Comparison of ENCODE assay signal across 8 mouse cellular contexts in the genomic region with DNA sequence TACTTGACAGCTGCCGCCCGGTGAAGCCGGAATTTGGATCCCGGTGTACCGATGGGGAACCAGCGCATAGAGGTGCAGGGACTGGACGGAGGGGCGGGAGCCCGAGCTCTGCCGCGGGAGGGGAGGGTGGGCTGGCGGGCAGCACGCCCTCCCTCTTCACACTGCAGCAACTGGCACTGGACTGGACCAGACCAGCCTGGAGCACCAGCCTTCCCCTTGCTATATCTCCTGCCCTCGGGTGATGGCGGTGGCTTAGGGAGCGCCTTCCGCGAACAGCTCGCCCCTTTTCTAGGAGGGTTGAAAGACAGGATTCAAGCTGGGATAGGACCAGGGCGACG. TPM values are rescaled to one million over a fixed set of nuclear protein-coding genes. Genes with fewer than 3 reads are reported as not detected.
DNase-seq lines count a peak whose midpoint lies in the region; ATAC-seq and TF ChIP-seq lines count a peak whose summit lies in the region.

No protein-coding gene starts in this region.

- H3K4me2 ChIP-seq in neural tube, embryonic 11.5 days (ENCODE audit: low read depth): peak overlapping the region; percentile 92
- H3K4me2 ChIP-seq in limb, embryonic 14.5 days (replicated peaks; ENCODE audit: low read depth, low read length, severe bottlenecking): peak overlapping the region; percentile 94
- H3K4me2 ChIP-seq in midbrain, postnatal 0 days (ENCODE audit: low read depth, low read length, poor library complexity, severe bottlenecking): peak overlapping the region; percentile 91

- no peaks in the 10 kb centered on the region for H3K4me1 ChIP-seq in neural tube, embryonic 11.5 days (ENCODE audit: control insufficient read depth, insufficient read depth, low read length)
- H3K4me1 ChIP-seq in limb, embryonic 14.5 days (ENCODE audit: control insufficient read depth, insufficient read depth, low read length): peaks cover 7% of the 10 kb centered on the region
- H3K4me1 ChIP-seq in midbrain, postnatal 0 days (ENCODE audit: insufficient read depth, low read length): no peaks in the 10 kb centered on the region

- no peaks in the 10 kb centered on the region for H3K9me3 ChIP-seq in neural tube, embryonic 11.5 days (ENCODE audit: control insufficient read depth, low read length)
- H3K9me3 ChIP-seq in limb, embryonic 14.5 days (ENCODE audit: control insufficient read depth, low read length): no peaks in the 10 kb centered on the region
- no peaks in the 10 kb centered on the region for H3K9me3 ChIP-seq in midbrain, postnatal 0 days (ENCODE audit: low read length)

- DNase-seq in neural tube, embryonic 11.5 days (ENCODE audit: low spot score): no peak
- DNase-seq in neural tube, embryonic 10.5 days (ENCODE audit: extremely low spot score, low spot score): no peak
- peak; percentile 21 for DNase-seq in c-Kit-positive CD71-positive TER-119-negative erythroid progenitor cells, embryonic 14.5 days (ENCODE audit: low read depth)
- DNase-seq in forelimb bud, embryonic 11.5 days (ENCODE audit: low read depth, low spot score): peak; percentile 19
- DNase-seq in limb, embryonic 14.5 days (ENCODE audit: low spot score): peak; percentile 25
- DNase-seq in midbrain, postnatal 0 days (ENCODE audit: low spot score): peak; percentile 61
- no peak for DNase-seq in adipocyte (ENCODE audit: low spot score)
- DNase-seq in Muller cell, postnatal 12 days (ENCODE audit: inconsistent ontology term): no peak

- no peak overlapping the region for H3K27ac ChIP-seq in neural tube, embryonic 11.5 days (ENCODE audit: low read depth, low read length)
- H3K27ac ChIP-seq in limb, embryonic 14.5 days (replicated peaks; ENCODE audit: low read depth, low read length): no peak overlapping the region
- H3K27ac ChIP-seq in midbrain, postnatal 0 days (ENCODE audit: low read depth, low read length): peak overlapping the region; percentile 64

- H3K4me3 ChIP-seq in neural tube, embryonic 11.5 days (ENCODE audit: low read depth, low read length): peak overlapping the region; percentile 68
- H3K4me3 ChIP-seq in limb, embryonic 14.5 days (replicated peaks; ENCODE audit: low read length): peak overlapping the region; percentile 72
- peak overlapping the region; percentile 82 for H3K4me3 ChIP-seq in midbrain, postnatal 0 days (ENCODE audit: low read depth, low read length)

- peaks cover 14% of the 10 kb centered on the region; the same call in 1 of the 2 replicates for H3K27me3 ChIP-seq in neural tube, embryonic 11.5 days (ENCODE audit: control insufficient read depth, insufficient read depth, low read length)
- no peaks in the 10 kb centered on the region for H3K27me3 ChIP-seq in limb, embryonic 14.5 days (ENCODE audit: control insufficient read depth, insufficient read depth, low read length)
- peaks cover 5% of the 10 kb centered on the region for H3K27me3 ChIP-seq in midbrain, postnatal 0 days (ENCODE audit: insufficient read depth, low read length)

- no peak for TF ChIP-seq POLR2A in limb, embryonic 14.5 days (IDR thresholded peaks at IDR 0.05; ENCODE audit: borderline replicate concordance, extremely low read depth, insufficient read depth, insufficient read length)

- TF ChIP-seq CTCF in midbrain, postnatal 0 days (IDR thresholded peaks at IDR 0.05): no peak; the same call in 1 of the 2 replicates

- under 1% methylated on average over 21 of the region's 21 CpGs for WGBS in neural tube, embryonic 11.5 days
- WGBS in limb, embryonic 14.5 days: 4% methylated on average over 21 of the region's 21 CpGs
- under 1% methylated on average over 21 of the region's 21 CpGs for WGBS in midbrain, postnatal 0 days

- peak; percentile 58 for ATAC-seq in neural tube, embryonic 11.5 days (ENCODE audit: insufficient read depth, low FRiP score, low TSS enrichment)
- ATAC-seq in limb, embryonic 14.5 days (ENCODE audit: low FRiP score, low read depth): peak; percentile 47
- ATAC-seq in midbrain, postnatal 0 days (ENCODE audit: low FRiP score): peak; percentile 85

- peak overlapping the region; percentile 47 for H3K9ac ChIP-seq in neural tube, embryonic 11.5 days (ENCODE audit: low read length)
- H3K9ac ChIP-seq in limb, embryonic 14.5 days (ENCODE audit: low read depth, low read length, severe bottlenecking): peak overlapping the region; percentile 63
- H3K9ac ChIP-seq in midbrain, postnatal 0 days (replicated peaks; ENCODE audit: low read length, poor library complexity, severe bottlenecking): peak overlapping the region; percentile 65

- H3K36me3 ChIP-seq in neural tube, embryonic 11.5 days (ENCODE audit: control insufficient read depth, insufficient read depth, low read length): no peaks in the 10 kb centered on the region
- 0 out of 2 replicates have a peak, but pooled peaks cover under 1% of the 10 kb centered on the region for H3K36me3 ChIP-seq in limb, embryonic 14.5 days (ENCODE audit: control insufficient read depth, insufficient read depth, low read length)
- H3K36me3 ChIP-seq in midbrain, postnatal 0 days (ENCODE audit: insufficient read depth, low read length): no peaks in the 10 kb centered on the region

RNA-seq across cellular contexts. Expression of gene Strip2, which starts 0.5 kb away (rescaled TPM):
- polyA plus RNA-seq in neural tube, embryonic 11.5 days (2014; fragmentation: Nextera tagmentation; extraction: Ambion mirVana): 0.64 and 0.81 TPM in 2 replicates
- polyA plus RNA-seq in limb, embryonic 14.5 days (2012; rRNA removed): 3.3 and 3.5 TPM in 2 replicates
- polyA plus RNA-seq in limb, embryonic 14.5 days (2014; fragmentation: Nextera tagmentation; extraction: Ambion mirVana): 2.5 and 2.6 TPM in 2 replicates
- 12.5 and 13.3 TPM in 2 replicates for total RNA-seq in midbrain, postnatal 0 days (2014; rRNA removed)
- polyA plus RNA-seq in midbrain, postnatal 0 days (2015; fragmentation: Nextera tagmentation; extraction: Ambion mirVana): 5.2 and 5.8 TPM in 2 replicates

Comparison
In these comparisons a context has a peak if more than half of its experiments do, and no peak if none do; other contexts are left out.
1. DNase-seq: peak in c-Kit-positive CD71-positive TER-119-negative erythroid progenitor cells, embryonic 14.5 days (single experiment), forelimb bud, embryonic 11.5 days (single experiment), limb, embryonic 14.5 days (single experiment) and midbrain, postnatal 0 days (single experiment); none in neural tube, embryonic 11.5 days (single experiment), neural tube, embryonic 10.5 days (single experiment), adipocyte (single experiment) and Muller cell, postnatal 12 days (single experiment).
2. Peak in every context shown above with its lines, with median percentiles within 50 percentile points of each other: ATAC-seq, H3K4me2 ChIP-seq, H3K4me3 ChIP-seq and H3K9ac ChIP-seq.